In genomic region chr1:151961204-151961603, GRCm38 (mm10) we compare ENCODE assay signal across 13 mouse cellular contexts.
DNase-seq lines count a peak whose midpoint lies in the region; ATAC-seq lines count a peak whose summit lies in the region.
"Had no signal": no experiment of that assay in that cellular context is flagged by ENCODE, and none has a peak within 500 bp of the region (broad histone marks: within the 10 kb centered on the region; RNA-seq: fewer than 3 reads in every experiment).

No protein-coding gene starts in this region.

- H3K4me2 ChIP-seq in heart, embryonic 11.5 days = no peak overlapping the region
- H3K4me2 ChIP-seq in kidney, embryonic 16.5 days (replicated peaks; ENCODE audit: low read depth, low read length) = no peak overlapping the region
- H3K4me2 ChIP-seq: embryonic facial prominence, embryonic 12.5 days; forebrain, embryonic 15.5 days; neural tube, embryonic 12.5 days had no signal

- peak; percentile 61 to 64 for DNase-seq in heart, adult 18-20 months
- peak; percentile 41 for DNase-seq in kidney, postnatal 14 days
- DNase-seq in embryo, embryonic 10.5 days (ENCODE audit: low spot score) = peak; percentile 59
- peak; percentile 42 for DNase-seq in mesoderm, embryonic 11.5 days (ENCODE audit: low read depth, low spot score)
- no peak for DNase-seq in cerebellum, postnatal 14 days
- DNase-seq: cerebellum, postnatal 10 days; gastrocnemius, postnatal 10 days; lung, adult 18-20 months had no signal

- no peaks in the 10 kb centered on the region for H3K27me3 ChIP-seq in heart, embryonic 11.5 days (ENCODE audit: control insufficient read depth, insufficient read depth, low read length)
- no peaks in the 10 kb centered on the region for H3K27me3 ChIP-seq in kidney, embryonic 16.5 days (ENCODE audit: insufficient read depth, low read length)
- H3K27me3 ChIP-seq: embryonic facial prominence, embryonic 12.5 days; forebrain, embryonic 15.5 days; neural tube, embryonic 12.5 days had no signal

- H3K4me1 ChIP-seq in heart, embryonic 11.5 days (ENCODE audit: control insufficient read depth, insufficient read depth, low read length) = peaks cover 20% of the 10 kb centered on the region
- peaks cover 18% of the 10 kb centered on the region; the same call in 1 of the 2 replicates for H3K4me1 ChIP-seq in kidney, embryonic 16.5 days (ENCODE audit: insufficient read depth, low read length)
- H3K4me1 ChIP-seq: forebrain, embryonic 15.5 days had no signal

- H3K9ac ChIP-seq in heart, embryonic 11.5 days (ENCODE audit: low read depth, low read length) = no peak overlapping the region
- H3K9ac ChIP-seq in kidney, embryonic 16.5 days (replicated peaks; ENCODE audit: low read length) = no peak overlapping the region
- H3K9ac ChIP-seq: embryonic facial prominence, embryonic 12.5 days; forebrain, embryonic 15.5 days; neural tube, embryonic 12.5 days had no signal

- no peak for ATAC-seq in heart, embryonic 11.5 days (replicated peaks; ENCODE audit: insufficient number of reproducible peaks, low FRiP score, low TSS enrichment)
- no peak; the same call in 1 of the 2 replicates for ATAC-seq in kidney, embryonic 16.5 days (ENCODE audit: low FRiP score, low TSS enrichment)
- ATAC-seq: forebrain, embryonic 15.5 days had no signal

- no peaks in the 10 kb centered on the region for H3K36me3 ChIP-seq in heart, embryonic 11.5 days (ENCODE audit: control insufficient read depth, insufficient read depth, low read length)
- no peaks in the 10 kb centered on the region for H3K36me3 ChIP-seq in kidney, embryonic 16.5 days (ENCODE audit: insufficient read depth, low read length)
- H3K36me3 ChIP-seq: embryonic facial prominence, embryonic 12.5 days; forebrain, embryonic 15.5 days; neural tube, embryonic 12.5 days had no signal

- 75% methylated on average over 10 of the region's 10 CpGs for WGBS in heart, embryonic 11.5 days (ENCODE audit: insufficient replicate concordance)
- WGBS in kidney, embryonic 16.5 days = 61% methylated on average over 10 of the region's 10 CpGs

- no peak overlapping the region for H3K27ac ChIP-seq in heart, embryonic 11.5 days (ENCODE audit: low read depth, low read length)
- H3K27ac ChIP-seq in kidney, embryonic 16.5 days (ENCODE audit: low read length) = no peak overlapping the region
- H3K27ac ChIP-seq: embryonic facial prominence, embryonic 12.5 days; forebrain, embryonic 15.5 days; neural tube, embryonic 12.5 days had no signal

- no peak overlapping the region for H3K4me3 ChIP-seq in heart, embryonic 11.5 days (ENCODE audit: low read depth, low read length)
- no peak overlapping the region for H3K4me3 ChIP-seq in kidney, embryonic 16.5 days (ENCODE audit: low read length)
- H3K4me3 ChIP-seq: embryonic facial prominence, embryonic 12.5 days; forebrain, embryonic 15.5 days; neural tube, embryonic 12.5 days had no signal

- H3K9me3 ChIP-seq in heart, embryonic 11.5 days (replicated peaks; ENCODE audit: control insufficient read depth, low read length) = no peaks in the 10 kb centered on the region
- H3K9me3 ChIP-seq in kidney, embryonic 16.5 days (ENCODE audit: low read length) = peaks cover 5% of the 10 kb centered on the region; the same call in 1 of the 2 replicates
- H3K9me3 ChIP-seq: forebrain, embryonic 15.5 days; neural tube, embryonic 12.5 days had no signal

Comparison
In these comparisons a context has a peak if more than half of its experiments do, and no peak if none do; other contexts are left out.
1. DNase-seq: peak in heart, adult 18-20 months (2 of 2), kidney, postnatal 14 days (single experiment), embryo, embryonic 10.5 days (single experiment) and mesoderm, embryonic 11.5 days (single experiment); none in cerebellum, postnatal 14 days (0 of 2).